Mouse (Mus musculus) limb, embryonic 14.5 days (tissue): ENCODE measurements around the gene Myod1. TPM values are rescaled to one million over a fixed set of nuclear protein-coding genes. Genes with fewer than 3 reads are reported as not detected.

Experiments
- ATAC-seq: fragments of 200-750 bp; cut with Nextera tagmentation; 2 replicates; pipeline ENCODE4 v1.8.0; 2017; ENCODE audit warnings: low read depth, moderate number of reproducible peaks, moderate TSS enrichment; ENCODE audit not compliant: low FRiP score
- DNase-seq: peaks from one replicate; pipeline ENCODE4 v3.0.0-alpha.2; 2015; ENCODE audit warnings: low spot score
- H3K27ac ChIP-seq: fragments of 300-500 bp; sonication (generic); replicated peaks from 2 replicates; pipeline ENCODE4 v1.5.1; 2014; ENCODE audit warnings: low read depth, mild to moderate bottlenecking, low read length, moderate library complexity, mixed read lengths
- H3K27me3 ChIP-seq: fragments of 300-500 bp; sonication (generic); 2 replicates; pipeline ENCODE4 v1.6.1; 2014; ENCODE audit warnings: low read length, mixed read lengths; ENCODE audit not compliant: control insufficient read depth, insufficient read depth
- H3K36me3 ChIP-seq: fragments of 300-500 bp; sonication (generic); 2 replicates; pipeline ENCODE4 v1.6.1; 2014; ENCODE audit warnings: mild to moderate bottlenecking, low read length, moderate library complexity, mixed read lengths; ENCODE audit not compliant: control insufficient read depth, insufficient read depth
- H3K4me1 ChIP-seq: fragments of 300-500 bp; sonication (generic); 2 replicates; pipeline ENCODE4 v1.6.1; 2014; ENCODE audit warnings: antibody characterized with exemption, low read length, mixed read lengths; ENCODE audit not compliant: control insufficient read depth, insufficient read depth
- H3K4me2 ChIP-seq: fragments of 300-500 bp; sonication (generic); replicated peaks from 2 replicates; pipeline ENCODE4 v1.6.1; 2014; ENCODE audit warnings: low read depth, mild to moderate bottlenecking, low read length, moderate library complexity; ENCODE audit not compliant: severe bottlenecking
- H3K4me3 ChIP-seq: fragments of 300-500 bp; sonication (generic); replicated peaks from 2 replicates; pipeline ENCODE4 v1.5.1; 2014; ENCODE audit warnings: low read length
- H3K9ac ChIP-seq: fragments of 300-500 bp; sonication (generic); 2 replicates; pipeline ENCODE4 v1.6.1; 2014; ENCODE audit warnings: mild to moderate bottlenecking, low read depth, low read length, moderate library complexity; ENCODE audit not compliant: severe bottlenecking
- H3K9me3 ChIP-seq: fragments of 300-500 bp; sonication (generic); 2 replicates; pipeline ENCODE4 v1.6.1; 2016; ENCODE audit warnings: low read length; ENCODE audit not compliant: control insufficient read depth
- POLR2A ChIP-seq: fragments of 200-500 bp; IDR thresholded peaks from 2 replicates; pipeline ENCODE4 v1.8.0; 2012; ENCODE audit warnings: inconsistent platforms, mild to moderate bottlenecking, moderate library complexity, borderline replicate concordance; ENCODE audit not compliant: insufficient read depth, insufficient read length; ENCODE audit errors: extremely low read depth
- WGBS: fragments of 180-500 bp; shearing (Covaris S2); extraction: QIAGEN DNeasy Blood & Tissue Kit; methylation state at CpG from one replicate; pipeline ENCODE4 v1.1.7; 2014; 5-methylcytosine and 5-hydroxymethylcytosine counted together
- polyA plus RNA-seq, 2 experiments: library from polyadenylated mRNA; depleted of rRNA in 1 of 2; stranded (reverse) in 1 of 2; unstranded in 1 of 2; fragments of >200 nt; fragmentation: Nextera tagmentation in 1 of 2; extraction: Ambion mirVana in 1 of 2; gene quantifications; 2 replicates each; pipeline versions ENCODE4 v1.2.1 to v1.2.3; 2012 to 2014

Gene Myod1
- polyA plus RNA-seq, 2 experiments: 48.0 to 80.4 TPM

DNA sequence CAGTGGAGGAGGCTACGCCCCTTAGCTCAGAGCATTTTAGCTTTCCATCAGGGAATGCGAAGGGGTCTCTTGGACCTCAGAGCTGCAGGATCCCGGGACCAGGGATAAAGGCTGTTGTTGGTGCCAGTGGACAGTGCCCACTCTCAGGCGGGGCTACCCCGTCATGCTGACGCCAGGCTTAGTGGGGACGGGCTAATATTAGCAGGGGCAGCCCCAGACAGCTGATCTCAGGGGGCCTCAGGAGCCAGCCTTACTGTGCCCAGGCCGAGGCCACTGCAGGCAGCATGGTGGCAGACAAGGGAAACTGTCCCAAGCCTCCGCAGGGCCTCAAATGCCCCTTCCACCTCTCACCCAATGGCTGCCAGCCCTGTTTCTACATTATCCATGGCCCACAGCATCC, 32.3 kb downstream of the Myod1 start:
- Histone ChIP-seq H3K9me3 (no peaks in the 10 kb centered on the region), H3K27me3 (no peaks in the 10 kb centered on the region), H3K4me3 (no peak overlapping the region), H3K36me3 (no peaks in the 10 kb centered on the region), H3K4me1 (no peaks in the 10 kb centered on the region), H3K27ac (no peak overlapping the region), H3K4me2 (no peak overlapping the region), H3K9ac (no peak overlapping the region)
- 78% methylated on average over 9 of the region's 9 CpGs for WGBS
- DNase-seq (no peak), ATAC-seq (no peak)
- no peak for TF ChIP-seq POLR2A

GRCm38 (mm10) chr7:46409204-46409789, 33.0 kb downstream of the Myod1 start:
- WGBS: 45% methylated on average over 12 of the region's 12 CpGs
- H3K9me3 ChIP-seq: no peaks in the 10 kb centered on the region
- no peak overlapping the region for H3K9ac ChIP-seq
- H3K4me2 ChIP-seq: no peak overlapping the region
- H3K27me3 ChIP-seq: no peaks in the 10 kb centered on the region
- no peaks in the 10 kb centered on the region for H3K4me1 ChIP-seq
- DNase-seq (no peak), ATAC-seq (no peak)
- no peak overlapping the region for H3K4me3 ChIP-seq
- H3K36me3 ChIP-seq: no peaks in the 10 kb centered on the region
- no peak overlapping the region for H3K27ac ChIP-seq
- no peak for TF ChIP-seq POLR2A

DNA sequence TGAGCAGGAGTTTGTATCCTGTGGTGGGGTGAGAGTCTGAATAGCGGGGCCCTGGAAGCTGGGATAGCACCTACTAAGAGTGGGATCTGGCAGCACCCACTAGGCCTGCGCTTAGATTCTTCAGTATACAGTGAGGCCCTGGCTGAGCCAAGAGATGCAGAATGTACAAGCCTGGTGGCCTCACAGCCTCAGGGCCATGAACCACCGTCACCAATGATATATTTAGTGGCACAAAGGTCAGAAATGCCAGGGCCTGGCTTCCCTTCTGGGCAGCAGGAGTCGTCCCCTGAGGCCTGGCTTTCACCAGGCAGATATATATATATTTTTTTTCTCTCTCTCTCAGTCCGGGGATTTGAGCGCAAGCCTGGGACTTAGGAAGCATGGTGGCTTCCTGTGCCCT, 34.5 kb downstream of the Myod1 start:
- no peak overlapping the region for H3K9ac ChIP-seq
- H3K4me2 ChIP-seq: no peak overlapping the region
- no peaks in the 10 kb centered on the region for H3K36me3 ChIP-seq
- no peak for DNase-seq
- H3K4me3 ChIP-seq: no peak overlapping the region
- no peaks in the 10 kb centered on the region for H3K4me1 ChIP-seq
- H3K9me3 ChIP-seq: no peaks in the 10 kb centered on the region
- no peaks in the 10 kb centered on the region for H3K27me3 ChIP-seq
- no peak overlapping the region for H3K27ac ChIP-seq
- no peak for TF ChIP-seq POLR2A
- 80% methylated on average over 6 of the region's 6 CpGs for WGBS
- no peak for ATAC-seq

DNA sequence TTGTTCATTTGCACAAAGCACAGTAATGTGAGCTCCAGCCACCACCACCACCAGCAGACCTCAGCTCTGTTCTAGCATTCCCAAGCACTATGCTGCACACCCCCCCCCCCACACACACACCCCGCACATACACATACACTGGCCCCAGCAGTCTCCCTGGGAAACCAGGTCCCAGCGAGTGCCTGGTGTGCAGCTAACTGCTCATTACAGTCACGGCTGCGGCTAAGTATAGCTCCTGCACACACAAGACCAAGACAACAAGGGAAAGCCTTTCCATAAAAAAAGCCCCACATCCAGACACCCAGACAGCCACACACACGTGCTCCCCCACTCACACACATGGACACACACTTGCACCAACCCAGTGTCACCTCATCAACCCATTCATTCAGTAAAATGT, 36.5 kb downstream of the Myod1 start:
- no peaks in the 10 kb centered on the region for H3K9me3 ChIP-seq
- no peak overlapping the region for H3K4me3 ChIP-seq
- H3K4me1 ChIP-seq: no peaks in the 10 kb centered on the region
- no peak for ATAC-seq
- no peak for TF ChIP-seq POLR2A
- no peaks in the 10 kb centered on the region for H3K27me3 ChIP-seq
- 52% methylated on average over 5 of the region's 5 CpGs for WGBS
- no peak for DNase-seq
- no peak overlapping the region for H3K27ac ChIP-seq
- H3K9ac ChIP-seq: no peak overlapping the region
- no peaks in the 10 kb centered on the region for H3K36me3 ChIP-seq
- H3K4me2 ChIP-seq: no peak overlapping the region

GRCm38 (mm10) chr7:46413959-46414725, 37.9 kb downstream of the Myod1 start:
- Histone ChIP-seq H3K4me2 (no peak overlapping the region), H3K9ac (no peak overlapping the region), H3K27me3 (no peaks in the 10 kb centered on the region), H3K4me3 (no peak overlapping the region), H3K4me1 (no peaks in the 10 kb centered on the region), H3K9me3 (no peaks in the 10 kb centered on the region), H3K27ac (no peak overlapping the region), H3K36me3 (no peaks in the 10 kb centered on the region)
- no peak for TF ChIP-seq POLR2A
- 62% methylated on average over 6 of the region's 6 CpGs for WGBS
- DNase-seq (no peak), ATAC-seq (no peak)
